Mouse (Mus musculus): Measurements from ENCODE around the gene Cacna1a. TPM values are rescaled to one million over a fixed set of nuclear protein-coding genes. Genes with fewer than 3 reads are reported as not detected.
"Not testable (repeated sequence)": the region's sequence is repeated elsewhere in the genome, so short reads cannot be mapped to it uniquely, and the experiment has no call there.

Gene Cacna1a
- polyA plus RNA-seq, 1 experiment from 2014 or later = 5.1 TPM

GRCm38 (mm10) chr8:84600311-84600907, 212.2 kb downstream of the Cacna1a start:
- H3K4me1 ChIP-seq (replicated peaks; ENCODE audit: control insufficient read depth, insufficient read depth, low read length) = peaks cover 15% of the 10 kb centered on the region
- ATAC-seq (replicated peaks; ENCODE audit: low FRiP score, low TSS enrichment, low read depth) (no peak), DNase-seq (ENCODE audit: low spot score) (peak; percentile 62)
- H3K9me3 ChIP-seq (ENCODE audit: control insufficient read depth, low read length) = no peaks in the 10 kb centered on the region
- H3K27me3 ChIP-seq (replicated peaks; ENCODE audit: control insufficient read depth, insufficient read depth, low read length) = 0 out of 2 replicates have a peak, but pooled peaks cover 11% of the 10 kb centered on the region
- WGBS = 10% methylated on average over 25 of the region's 26 CpGs
- H3K4me2 ChIP-seq (ENCODE audit: low read length) = peak overlapping the region; percentile 53
- no peak overlapping the region for H3K27ac ChIP-seq (ENCODE audit: low read depth)
- H3K4me3 ChIP-seq (ENCODE audit: low read depth, low read length) = peak overlapping the region; percentile 34
- no peaks in the 10 kb centered on the region for H3K36me3 ChIP-seq (ENCODE audit: control insufficient read depth, insufficient read depth, low read length)
- H3K9ac ChIP-seq (ENCODE audit: low read length) = peak overlapping the region; percentile 12

DNA sequence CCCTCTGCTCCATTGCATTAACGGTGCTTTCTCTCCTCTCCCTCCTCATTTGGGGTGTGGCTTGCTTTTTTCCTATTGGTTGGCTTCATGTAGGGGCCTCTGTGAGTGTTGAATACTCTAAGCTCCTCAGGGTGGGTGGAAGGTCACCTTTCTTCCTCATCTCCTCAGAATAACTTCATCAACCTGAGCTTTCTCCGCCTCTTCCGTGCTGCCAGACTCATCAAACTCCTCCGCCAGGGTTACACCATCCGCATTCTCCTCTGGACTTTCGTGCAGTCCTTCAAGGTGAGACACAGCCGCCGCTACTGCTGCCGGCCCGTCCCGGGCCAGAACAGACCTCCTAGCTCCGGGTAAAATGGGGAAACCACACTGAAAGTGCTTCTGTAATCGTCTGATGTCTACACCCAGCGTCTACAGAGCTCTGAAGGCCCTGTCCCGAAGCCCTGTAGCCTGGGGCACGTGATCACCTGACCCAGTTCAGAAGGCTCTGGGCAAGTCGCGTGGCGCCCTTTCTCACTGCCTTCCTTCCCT, 213.0 kb downstream of the Cacna1a start:
- Histone ChIP-seq H3K36me3 (ENCODE audit: control insufficient read depth, insufficient read depth, low read length) (no peaks in the 10 kb centered on the region), H3K9me3 (ENCODE audit: control insufficient read depth, low read length) (no peaks in the 10 kb centered on the region), H3K27me3 (replicated peaks; ENCODE audit: control insufficient read depth, insufficient read depth, low read length) (0 out of 2 replicates have a peak, but pooled peaks cover 11% of the 10 kb centered on the region), H3K4me2 (ENCODE audit: low read length) (peak overlapping the region; percentile 53), H3K27ac (ENCODE audit: low read depth) (no peak overlapping the region), H3K4me1 (replicated peaks; ENCODE audit: control insufficient read depth, insufficient read depth, low read length) (peaks cover 15% of the 10 kb centered on the region), H3K4me3 (ENCODE audit: low read depth, low read length) (peak overlapping the region; percentile 34), H3K9ac (ENCODE audit: low read length) (peak overlapping the region; percentile 42)
- peak; percentile 57 for DNase-seq (ENCODE audit: low spot score)
- ATAC-seq (replicated peaks; ENCODE audit: low FRiP score, low TSS enrichment, low read depth) = 0 out of 2 replicates have a peak, but pooled peaks have one; percentile 7
- WGBS = 6% methylated on average over 19 of the region's 19 CpGs

DNA sequence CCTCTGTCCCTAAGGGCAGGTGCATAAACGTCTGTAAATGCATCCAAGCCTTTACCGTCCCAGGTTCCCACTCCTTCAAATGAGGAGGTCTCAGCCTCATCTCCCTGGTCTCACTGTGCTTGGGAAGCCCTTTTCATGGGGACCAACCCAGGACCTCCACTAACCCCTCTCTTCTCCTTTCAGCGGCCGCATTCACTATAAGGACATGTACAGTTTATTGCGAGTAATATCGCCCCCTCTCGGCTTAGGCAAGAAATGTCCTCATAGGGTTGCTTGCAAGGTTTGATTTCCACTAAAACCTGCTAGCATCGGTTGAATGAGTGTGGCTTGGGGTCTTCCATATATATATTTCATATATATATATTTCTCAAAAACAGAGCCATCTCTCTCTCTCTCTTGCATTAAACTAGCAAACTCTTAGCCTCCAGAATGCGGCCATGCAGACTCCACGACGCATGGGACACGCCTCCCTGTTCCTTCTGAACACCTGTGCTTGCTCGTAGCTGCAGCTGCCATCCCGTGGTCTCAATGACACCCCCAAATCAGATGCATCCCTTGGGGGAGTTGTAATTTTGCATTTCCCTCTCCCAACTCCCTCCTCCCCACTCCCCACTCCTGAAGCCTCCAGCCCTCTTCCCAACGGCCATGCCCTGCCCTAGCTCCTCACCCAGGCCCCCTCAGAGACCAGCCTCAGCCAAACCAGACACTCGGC, 226.4 kb downstream of the Cacna1a start:
- Histone ChIP-seq H3K9me3 (ENCODE audit: control insufficient read depth, low read length) (no peaks in the 10 kb centered on the region), H3K4me2 (ENCODE audit: low read length) (no peak overlapping the region), H3K9ac (ENCODE audit: low read length) (no peak overlapping the region), H3K27ac (ENCODE audit: low read depth) (no peak overlapping the region), H3K4me3 (ENCODE audit: low read depth, low read length) (no peak overlapping the region), H3K36me3 (ENCODE audit: control insufficient read depth, insufficient read depth, low read length) (no peaks in the 10 kb centered on the region), H3K4me1 (replicated peaks; ENCODE audit: control insufficient read depth, insufficient read depth, low read length) (no peaks in the 10 kb centered on the region), H3K27me3 (replicated peaks; ENCODE audit: control insufficient read depth, insufficient read depth, low read length) (no peaks in the 10 kb centered on the region)
- no peak for DNase-seq (ENCODE audit: low spot score)
- 40% methylated on average over 16 of the region's 16 CpGs for WGBS
- no peak for ATAC-seq (replicated peaks; ENCODE audit: low FRiP score, low TSS enrichment, low read depth)

DNA sequence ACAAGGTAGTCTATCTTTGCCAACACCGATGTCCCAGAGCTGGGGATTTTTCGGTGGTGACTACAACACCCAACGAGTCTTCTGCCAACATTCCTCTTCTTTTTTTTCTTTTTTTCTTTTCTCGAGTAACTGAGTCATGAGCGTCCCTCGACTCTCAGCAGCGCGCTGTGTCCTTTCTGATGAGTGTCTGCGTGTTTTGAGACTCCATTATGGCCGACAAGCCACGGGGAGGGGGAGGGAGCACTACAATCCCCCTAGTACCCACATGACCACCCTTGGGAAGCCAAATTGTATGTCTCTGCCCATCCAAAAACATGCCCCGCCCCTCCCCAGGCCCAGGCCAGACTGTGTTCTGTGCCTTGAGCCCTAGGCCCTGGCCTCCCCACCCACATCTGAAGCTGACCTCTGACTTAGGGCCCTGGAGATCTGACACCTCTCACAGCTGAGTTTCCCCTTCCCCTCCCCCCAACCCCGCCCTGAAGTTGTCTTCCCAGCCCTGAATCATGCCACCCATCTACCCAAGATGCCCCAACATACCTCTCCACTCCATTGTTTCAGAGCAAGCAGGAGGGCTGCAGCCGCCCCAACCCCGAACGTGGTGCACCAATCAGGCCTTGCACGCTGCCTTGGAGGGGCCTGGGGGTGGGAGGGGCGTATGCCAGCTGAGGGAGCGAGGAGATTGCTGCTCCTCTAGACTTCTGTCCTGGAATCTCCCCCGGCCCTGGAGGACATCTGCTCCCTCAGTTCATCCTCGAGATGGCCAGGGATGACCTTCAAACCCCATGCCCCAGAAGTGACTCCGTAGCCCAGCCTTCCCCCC, 227.6 kb downstream of the Cacna1a start:
- whole genome bisulfite sequencing = 40% methylated on average over 22 of the region's 22 CpGs
- no peak for ATAC-seq (replicated peaks; ENCODE audit: low FRiP score, low TSS enrichment, low read depth)
- Histone ChIP-seq H3K9me3 (ENCODE audit: control insufficient read depth, low read length) (no peaks in the 10 kb centered on the region), H3K27me3 (replicated peaks; ENCODE audit: control insufficient read depth, insufficient read depth, low read length) (no peaks in the 10 kb centered on the region), H3K4me2 (ENCODE audit: low read length) (no peak overlapping the region), H3K27ac (ENCODE audit: low read depth) (no peak overlapping the region), H3K36me3 (ENCODE audit: control insufficient read depth, insufficient read depth, low read length) (no peaks in the 10 kb centered on the region), H3K4me3 (ENCODE audit: low read depth, low read length) (no peak overlapping the region), H3K9ac (ENCODE audit: low read length) (no peak overlapping the region), H3K4me1 (replicated peaks; ENCODE audit: control insufficient read depth, insufficient read depth, low read length) (no peaks in the 10 kb centered on the region)
- DNase-seq (ENCODE audit: low spot score) = no peak

DNA sequence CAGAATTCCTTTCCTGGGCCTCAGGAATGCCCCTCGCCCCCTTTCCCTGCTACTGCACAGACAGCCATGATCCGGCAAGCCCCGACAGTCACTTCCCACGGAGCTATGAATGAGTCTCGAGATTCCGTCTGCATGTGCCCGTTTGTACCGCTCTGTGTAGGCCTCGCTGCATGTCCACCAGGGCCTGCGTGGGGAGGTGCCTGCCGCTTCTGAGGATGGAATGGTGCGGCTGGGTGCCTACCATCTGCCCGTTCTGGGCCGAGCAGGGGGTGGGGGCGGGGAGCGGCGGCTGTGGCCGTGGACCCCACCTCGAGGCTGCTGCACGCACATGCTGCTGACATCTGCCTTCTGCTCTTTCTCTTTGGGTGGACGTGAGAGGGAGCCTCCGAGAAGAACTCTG, 228.8 kb downstream of the Cacna1a start:
- Histone ChIP-seq H3K4me1 (replicated peaks; ENCODE audit: control insufficient read depth, insufficient read depth, low read length) (no peaks in the 10 kb centered on the region), H3K9ac (ENCODE audit: low read length) (no peak overlapping the region), H3K36me3 (ENCODE audit: control insufficient read depth, insufficient read depth, low read length) (no peaks in the 10 kb centered on the region), H3K27me3 (replicated peaks; ENCODE audit: control insufficient read depth, insufficient read depth, low read length) (no peaks in the 10 kb centered on the region), H3K4me2 (ENCODE audit: low read length) (no peak overlapping the region), H3K27ac (ENCODE audit: low read depth) (no peak overlapping the region), H3K4me3 (ENCODE audit: low read depth, low read length) (no peak overlapping the region), H3K9me3 (ENCODE audit: control insufficient read depth, low read length) (no peaks in the 10 kb centered on the region)
- DNase-seq (ENCODE audit: low spot score) (no peak), ATAC-seq (replicated peaks; ENCODE audit: low FRiP score, low TSS enrichment, low read depth) (no peak)
- WGBS = 46% methylated on average over 22 of the region's 22 CpGs

- no peak overlapping the region for H3K4me2 ChIP-seq (ENCODE audit: low read length)
Measured at GRCm38 (mm10) chr8:84621102-84621625, 232.9 kb downstream of the Cacna1a start.

DNA sequence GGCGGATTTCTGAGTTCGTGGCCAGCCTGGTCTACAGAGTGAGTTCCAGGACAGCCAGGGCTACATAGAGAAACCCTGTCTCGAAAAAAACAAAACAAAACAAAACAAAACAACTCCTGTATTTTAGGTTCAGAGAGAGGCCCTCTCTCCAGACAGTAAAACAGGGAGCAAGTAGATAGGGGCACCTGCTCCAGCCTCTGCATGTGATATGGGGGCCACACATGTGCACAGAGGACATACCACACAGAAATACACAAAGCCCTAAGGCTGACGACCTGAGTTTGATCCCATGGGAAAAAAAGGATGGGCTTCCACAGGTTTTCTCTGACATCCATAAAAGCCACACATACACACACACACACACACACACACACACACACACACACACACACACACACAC, 235.2 kb downstream of the Cacna1a start:
- H3K4me1 ChIP-seq (replicated peaks; ENCODE audit: control insufficient read depth, insufficient read depth, low read length); H3K9me3 ChIP-seq (ENCODE audit: control insufficient read depth, low read length); H3K4me3 ChIP-seq (ENCODE audit: low read depth, low read length); H3K4me2 ChIP-seq (ENCODE audit: low read length); H3K27ac ChIP-seq (ENCODE audit: low read depth); ATAC-seq (replicated peaks; ENCODE audit: low FRiP score, low TSS enrichment, low read depth); DNase-seq (ENCODE audit: low spot score); H3K36me3 ChIP-seq (ENCODE audit: control insufficient read depth, insufficient read depth, low read length); H3K9ac ChIP-seq (ENCODE audit: low read length); H3K27me3 ChIP-seq (replicated peaks; ENCODE audit: control insufficient read depth, insufficient read depth, low read length): not testable (repeated sequence)
- 76% methylated on average over 4 of the region's 4 CpGs for WGBS

More at GRCm38 (mm10) chr8:84621102-84621625, 232.9 kb downstream of the Cacna1a start:
- 75% methylated on average over 8 of the region's 8 CpGs for WGBS
- Histone ChIP-seq H3K36me3 (ENCODE audit: control insufficient read depth, insufficient read depth, low read length) (no peaks in the 10 kb centered on the region), H3K4me3 (ENCODE audit: low read depth, low read length) (no peak overlapping the region), H3K9ac (ENCODE audit: low read length) (no peak overlapping the region), H3K27ac (ENCODE audit: low read depth) (no peak overlapping the region), H3K9me3 (ENCODE audit: control insufficient read depth, low read length) (no peaks in the 10 kb centered on the region), H3K4me1 (replicated peaks; ENCODE audit: control insufficient read depth, insufficient read depth, low read length) (no peaks in the 10 kb centered on the region), H3K27me3 (replicated peaks; ENCODE audit: control insufficient read depth, insufficient read depth, low read length) (no peaks in the 10 kb centered on the region)
- ATAC-seq (replicated peaks; ENCODE audit: low FRiP score, low TSS enrichment, low read depth) (no peak), DNase-seq (ENCODE audit: low spot score) (no peak)

DNA sequence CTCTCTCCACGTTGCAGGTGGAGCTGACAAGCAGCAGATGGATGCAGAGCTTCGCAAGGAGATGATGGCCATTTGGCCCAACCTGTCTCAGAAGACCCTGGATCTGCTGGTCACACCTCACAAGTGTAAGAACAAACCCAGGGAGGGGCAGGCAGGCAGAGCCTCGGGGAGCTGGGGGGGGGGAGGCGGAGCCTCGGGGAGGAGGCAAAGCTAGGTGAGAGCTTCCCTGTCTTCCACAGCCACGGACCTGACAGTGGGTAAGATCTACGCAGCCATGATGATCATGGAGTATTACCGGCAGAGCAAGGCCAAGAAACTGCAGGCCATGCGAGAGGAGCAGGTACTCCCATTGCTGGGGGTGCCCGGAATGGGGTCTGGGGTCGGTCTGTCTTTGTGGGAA, 241.3 kb downstream of the Cacna1a start:
- no peak overlapping the region for H3K4me3 ChIP-seq (ENCODE audit: low read depth, low read length)
- DNase-seq (ENCODE audit: low spot score) (no peak), ATAC-seq (replicated peaks; ENCODE audit: low FRiP score, low TSS enrichment, low read depth) (no peak)
- WGBS = 70% methylated on average over 11 of the region's 11 CpGs
- no peak overlapping the region for H3K27ac ChIP-seq (ENCODE audit: low read depth)
- no peak overlapping the region for H3K9ac ChIP-seq (ENCODE audit: low read length)
- H3K36me3 ChIP-seq (ENCODE audit: control insufficient read depth, insufficient read depth, low read length) = no peaks in the 10 kb centered on the region
- no peaks in the 10 kb centered on the region for H3K9me3 ChIP-seq (ENCODE audit: control insufficient read depth, low read length)
- H3K4me2 ChIP-seq (ENCODE audit: low read length) = no peak overlapping the region
- no peaks in the 10 kb centered on the region for H3K27me3 ChIP-seq (replicated peaks; ENCODE audit: control insufficient read depth, insufficient read depth, low read length)
- H3K4me1 ChIP-seq (replicated peaks; ENCODE audit: control insufficient read depth, insufficient read depth, low read length) = no peaks in the 10 kb centered on the region; the same call in 1 of the 2 replicates
